Mouse (Mus musculus): ENCODE measurements at regions not wholly inside any gene's neighbourhood (a gene's known extent, or its start where the extent isn't known, plus 50 kb on each side); places are given as distances from the start of the nearest gene placed in this dataset.
"Not testable (repeated sequence)": the region's sequence is repeated elsewhere in the genome, so short reads cannot be mapped to it uniquely, and the experiment has no call there.

DNA sequence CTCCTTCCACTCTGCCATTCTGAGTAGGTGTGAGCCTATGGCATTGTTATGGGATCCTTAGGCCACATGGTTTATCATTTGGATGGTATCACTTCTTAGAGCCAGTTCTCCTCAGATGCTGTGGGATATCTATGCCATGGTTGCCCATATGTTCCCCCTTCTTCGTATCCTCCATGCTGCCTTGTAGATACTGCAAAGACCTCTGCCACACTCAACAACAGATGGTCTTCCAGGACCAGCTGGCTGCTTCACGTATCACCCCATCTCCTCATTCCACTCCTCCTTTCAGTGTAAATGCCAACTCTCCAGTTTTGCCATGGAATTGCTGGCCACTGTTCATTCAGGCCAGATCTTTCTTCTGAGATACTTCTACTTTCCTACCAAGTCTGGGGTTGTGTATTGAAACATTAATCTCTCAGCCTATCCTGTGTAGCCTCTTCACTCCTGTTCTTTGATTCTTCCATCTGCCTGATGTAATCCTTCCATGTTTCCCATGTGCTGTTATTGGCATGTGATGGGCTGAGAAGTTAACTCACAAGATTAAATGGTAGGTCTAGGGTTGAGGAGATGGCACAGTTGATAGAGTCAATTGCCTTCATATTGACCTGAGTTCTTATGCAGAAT lies 368.7 kb upstream of the Klhl29 start:
- no peaks in the 10 kb centered on the region for H3K4me1 ChIP-seq (ENCODE audit: control insufficient read depth, insufficient read depth, low read length)
- H3K4me3 ChIP-seq (ENCODE audit: insufficient read depth, low read length), result no peak overlapping the region
- no peak for TF ChIP-seq POLR2A (IDR thresholded peaks at IDR 0.05; ENCODE audit: low read depth, low read length)
- no peak for TF ChIP-seq CTCF (IDR thresholded peaks at IDR 0.05; ENCODE audit: borderline replicate concordance, insufficient read depth, low read length)
- H3K27ac ChIP-seq (ENCODE audit: insufficient read depth, low read length), result no peak overlapping the region

DNA sequence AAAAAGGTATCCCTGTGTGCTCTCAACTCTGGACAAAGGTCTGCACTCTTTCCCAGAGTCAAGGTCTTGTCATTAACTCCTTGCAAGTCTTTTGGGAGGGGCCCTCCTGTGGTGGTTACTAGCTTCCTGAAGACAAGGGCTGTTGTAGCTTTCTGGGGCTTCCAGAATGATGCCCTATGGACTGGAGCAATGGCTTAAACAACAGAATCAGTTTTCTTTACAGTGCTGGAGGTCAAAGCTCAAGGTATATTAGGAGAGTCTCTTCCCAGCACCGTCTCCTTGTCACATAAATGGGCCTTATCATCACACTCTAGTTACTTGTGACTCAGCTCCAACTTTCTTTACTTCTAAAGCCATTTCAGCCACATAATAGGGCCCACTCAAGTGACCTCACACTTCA lies 360.6 kb upstream of the Klhl29 start:
- H3K27ac ChIP-seq (ENCODE audit: insufficient read depth, low read length), result no peak overlapping the region

DNA sequence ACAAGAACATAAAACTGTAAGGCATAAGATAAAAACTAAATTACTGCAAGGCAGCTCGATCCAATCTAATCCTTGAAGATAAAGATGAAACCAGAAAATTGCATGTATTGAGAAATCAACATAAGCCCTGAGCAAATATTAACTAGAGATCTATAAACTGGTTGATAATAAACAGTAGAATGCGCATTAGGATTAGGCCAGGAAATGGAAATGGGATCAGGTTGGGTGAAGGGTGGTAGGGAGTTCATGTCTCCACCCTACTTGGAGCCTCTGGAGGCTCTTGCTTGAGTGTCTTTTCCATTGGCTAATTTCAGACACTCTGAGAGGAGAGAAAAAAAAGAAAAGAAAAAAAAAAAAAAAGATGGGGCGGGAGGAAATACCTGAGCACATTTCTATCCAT lies 359.4 kb upstream of the Klhl29 start:
- Histone ChIP-seq H3K27ac (ENCODE audit: insufficient read depth, low read length) (no peak overlapping the region), H3K4me1 (ENCODE audit: control insufficient read depth, insufficient read depth, low read length) (no peaks in the 10 kb centered on the region), H3K4me3 (ENCODE audit: insufficient read depth, low read length) (no peak overlapping the region)
- TF ChIP-seq CTCF (IDR thresholded peaks at IDR 0.05; ENCODE audit: borderline replicate concordance, insufficient read depth, low read length) (no peak), POLR2A (IDR thresholded peaks at IDR 0.05; ENCODE audit: low read depth, low read length) (no peak)

More for the DNA sequence above, 360.6 kb upstream of the Klhl29 start:
- no peak for TF ChIP-seq POLR2A (IDR thresholded peaks at IDR 0.05; ENCODE audit: low read depth, low read length)
- TF ChIP-seq CTCF (IDR thresholded peaks at IDR 0.05; ENCODE audit: borderline replicate concordance, insufficient read depth, low read length), result no peak
- H3K4me3 ChIP-seq (ENCODE audit: insufficient read depth, low read length), result no peak overlapping the region
- H3K4me1 ChIP-seq (ENCODE audit: control insufficient read depth, insufficient read depth, low read length), result no peaks in the 10 kb centered on the region

DNA sequence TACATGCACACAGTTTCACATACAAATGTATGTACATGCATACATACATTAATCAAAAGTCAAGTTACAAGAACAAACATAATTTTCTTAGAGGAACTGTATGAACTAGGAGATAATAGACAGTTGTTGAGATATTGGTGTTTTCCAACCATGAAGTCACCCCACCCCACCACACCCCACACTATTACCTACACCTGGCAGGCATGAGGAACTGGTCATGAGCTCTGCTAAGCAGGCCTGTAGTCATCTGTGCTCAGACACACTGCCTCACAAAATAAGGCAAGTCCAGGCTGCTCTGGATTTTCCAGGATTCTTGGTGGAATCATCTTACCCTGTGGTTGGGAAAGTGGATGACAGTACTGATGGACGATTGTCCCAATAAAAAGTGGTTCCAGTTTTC lies 347.6 kb upstream of the Klhl29 start:
- Histone ChIP-seq H3K27ac (ENCODE audit: insufficient read depth, low read length) (no peak overlapping the region), H3K4me1 (ENCODE audit: control insufficient read depth, insufficient read depth, low read length) (no peaks in the 10 kb centered on the region), H3K4me3 (ENCODE audit: insufficient read depth, low read length) (no peak overlapping the region)
- TF ChIP-seq CTCF (IDR thresholded peaks at IDR 0.05; ENCODE audit: borderline replicate concordance, insufficient read depth, low read length) (no peak), POLR2A (IDR thresholded peaks at IDR 0.05; ENCODE audit: low read depth, low read length) (no peak)

DNA sequence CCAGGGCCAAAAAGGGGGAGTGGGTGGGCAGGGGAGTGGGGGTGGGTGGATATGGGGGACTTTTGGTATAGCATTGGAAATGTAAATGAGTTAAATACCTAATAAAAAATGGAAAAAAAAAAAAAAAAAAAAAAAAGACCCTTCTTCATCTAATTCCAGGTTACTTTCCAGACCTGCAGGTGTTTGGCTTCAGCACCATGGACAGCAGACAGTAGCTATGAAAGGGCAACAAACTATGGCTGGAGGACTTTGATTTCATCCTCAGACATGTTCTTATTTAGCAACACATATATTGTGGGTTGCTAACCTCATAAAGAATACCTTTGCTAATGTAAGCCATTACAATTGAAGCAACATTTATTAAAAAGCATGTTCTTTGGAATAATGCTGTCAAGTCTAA lies 342.0 kb upstream of the Klhl29 start:
- not testable (repeated sequence) for H3K4me1 ChIP-seq (ENCODE audit: control insufficient read depth, insufficient read depth, low read length); H3K27ac ChIP-seq (ENCODE audit: insufficient read depth, low read length); H3K4me3 ChIP-seq (ENCODE audit: insufficient read depth, low read length)

DNA sequence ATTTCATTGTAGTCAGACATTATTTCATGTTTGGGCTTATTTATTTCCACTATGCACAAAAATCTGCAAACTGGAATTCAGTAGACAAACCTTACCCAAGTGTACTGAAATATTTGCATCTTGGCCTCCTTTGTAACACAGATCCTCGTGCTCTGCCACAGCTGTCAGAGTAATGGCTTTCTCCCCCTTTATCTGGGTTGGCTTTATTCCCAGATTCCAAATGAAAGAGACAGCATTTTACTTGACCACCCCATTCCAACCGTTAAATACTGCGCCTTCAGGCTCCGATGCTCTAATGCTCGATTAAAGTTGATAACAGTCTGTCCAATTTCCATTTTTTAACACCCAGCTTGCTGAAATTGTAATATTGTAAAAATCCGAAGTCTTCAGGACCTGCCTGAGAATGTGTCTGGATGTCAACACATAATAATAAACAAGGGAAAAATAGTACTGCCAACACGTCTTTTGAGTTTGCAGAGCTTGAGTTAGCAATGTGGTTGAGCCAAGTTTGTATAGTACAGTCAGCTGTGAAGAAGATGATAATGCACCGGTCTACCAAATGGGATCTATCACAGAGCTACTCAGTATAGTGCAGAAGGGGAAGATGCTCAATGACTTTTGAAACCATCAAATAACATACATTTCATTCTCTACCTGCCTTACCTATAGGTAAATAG lies 323.4 kb upstream of the Klhl29 start:
- no peak for TF ChIP-seq CTCF (IDR thresholded peaks at IDR 0.05; ENCODE audit: borderline replicate concordance, insufficient read depth, low read length)
- TF ChIP-seq POLR2A (IDR thresholded peaks at IDR 0.05; ENCODE audit: low read depth, low read length), result no peak
- no peak overlapping the region for H3K4me3 ChIP-seq (ENCODE audit: insufficient read depth, low read length)
- H3K27ac ChIP-seq (ENCODE audit: insufficient read depth, low read length), result no peak overlapping the region
- no peaks in the 10 kb centered on the region for H3K4me1 ChIP-seq (ENCODE audit: control insufficient read depth, insufficient read depth, low read length)

DNA sequence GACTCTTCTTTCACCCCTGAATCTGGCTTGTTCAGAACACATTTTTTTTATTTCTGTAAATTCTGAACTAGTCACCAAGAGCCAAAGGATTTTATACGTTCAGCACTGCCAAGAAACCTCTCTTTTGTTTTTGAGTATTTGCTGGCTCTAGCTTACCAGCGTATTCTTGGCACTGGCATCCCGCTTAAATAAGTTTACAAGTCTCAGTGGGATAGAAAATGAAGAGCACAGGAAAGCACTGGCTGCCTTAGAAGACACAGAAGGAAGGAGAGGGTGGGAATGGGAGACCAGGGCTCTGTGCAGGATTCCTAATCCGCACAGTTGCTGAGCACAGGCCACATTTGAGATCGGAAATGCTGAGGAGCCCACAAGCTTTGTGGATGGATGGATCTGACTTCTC lies 306.7 kb upstream of the Klhl29 start:
- TF ChIP-seq POLR2A (IDR thresholded peaks at IDR 0.05; ENCODE audit: low read depth, low read length) (no peak), CTCF (IDR thresholded peaks at IDR 0.05; ENCODE audit: borderline replicate concordance, insufficient read depth, low read length) (no peak)
- Histone ChIP-seq H3K27ac (ENCODE audit: insufficient read depth, low read length) (no peak overlapping the region), H3K4me3 (ENCODE audit: insufficient read depth, low read length) (no peak overlapping the region), H3K4me1 (ENCODE audit: control insufficient read depth, insufficient read depth, low read length) (no peaks in the 10 kb centered on the region)

DNA sequence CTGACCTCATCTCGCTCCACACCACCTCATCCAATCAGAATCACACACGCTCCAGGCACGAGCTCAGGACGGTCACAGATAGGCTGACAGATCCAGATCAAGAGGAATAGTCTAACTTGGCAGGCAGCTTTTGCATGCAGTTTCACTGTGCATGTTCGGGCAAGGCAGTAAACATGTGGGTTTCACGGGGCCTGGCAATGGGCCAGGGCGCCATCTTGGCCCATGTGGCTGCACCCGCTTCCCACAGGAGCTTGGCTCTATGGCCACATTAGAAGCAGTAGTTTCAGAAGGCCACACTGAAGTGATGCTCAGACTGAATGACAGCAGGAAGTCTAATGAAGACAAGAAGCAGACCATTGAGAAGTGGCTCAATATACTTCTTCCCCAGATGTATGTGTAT lies 302.6 kb upstream of the Klhl29 start:
- not testable (repeated sequence) for H3K4me3 ChIP-seq (ENCODE audit: insufficient read depth, low read length); H3K27ac ChIP-seq (ENCODE audit: insufficient read depth, low read length); H3K4me1 ChIP-seq (ENCODE audit: control insufficient read depth, insufficient read depth, low read length)

DNA sequence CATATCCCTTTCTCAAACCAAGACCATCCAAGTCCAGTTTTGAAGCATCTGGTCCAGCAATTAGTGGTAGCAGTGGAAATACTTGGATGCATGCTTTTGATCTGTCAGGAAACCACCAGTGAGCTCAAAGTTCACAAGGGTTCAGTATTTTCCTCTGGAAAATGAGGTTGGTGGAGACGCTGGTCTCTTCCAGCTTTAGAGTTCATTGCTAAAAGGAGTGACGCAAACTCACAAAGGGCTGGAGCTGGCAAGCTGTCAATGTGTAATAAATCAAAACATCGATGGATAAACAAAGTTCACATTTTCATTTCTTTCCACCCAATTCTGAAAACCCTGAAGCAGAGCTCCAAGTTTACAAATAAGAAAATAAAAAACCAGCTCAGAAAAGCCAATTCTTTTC lies 293.0 kb upstream of the Klhl29 start:
- no peak overlapping the region for H3K4me3 ChIP-seq (ENCODE audit: insufficient read depth, low read length)
- H3K27ac ChIP-seq (ENCODE audit: insufficient read depth, low read length), result no peak overlapping the region
- TF ChIP-seq CTCF (IDR thresholded peaks at IDR 0.05; ENCODE audit: borderline replicate concordance, insufficient read depth, low read length) (no peak), POLR2A (IDR thresholded peaks at IDR 0.05; ENCODE audit: low read depth, low read length) (no peak)
- H3K4me1 ChIP-seq (ENCODE audit: control insufficient read depth, insufficient read depth, low read length), result no peaks in the 10 kb centered on the region

DNA sequence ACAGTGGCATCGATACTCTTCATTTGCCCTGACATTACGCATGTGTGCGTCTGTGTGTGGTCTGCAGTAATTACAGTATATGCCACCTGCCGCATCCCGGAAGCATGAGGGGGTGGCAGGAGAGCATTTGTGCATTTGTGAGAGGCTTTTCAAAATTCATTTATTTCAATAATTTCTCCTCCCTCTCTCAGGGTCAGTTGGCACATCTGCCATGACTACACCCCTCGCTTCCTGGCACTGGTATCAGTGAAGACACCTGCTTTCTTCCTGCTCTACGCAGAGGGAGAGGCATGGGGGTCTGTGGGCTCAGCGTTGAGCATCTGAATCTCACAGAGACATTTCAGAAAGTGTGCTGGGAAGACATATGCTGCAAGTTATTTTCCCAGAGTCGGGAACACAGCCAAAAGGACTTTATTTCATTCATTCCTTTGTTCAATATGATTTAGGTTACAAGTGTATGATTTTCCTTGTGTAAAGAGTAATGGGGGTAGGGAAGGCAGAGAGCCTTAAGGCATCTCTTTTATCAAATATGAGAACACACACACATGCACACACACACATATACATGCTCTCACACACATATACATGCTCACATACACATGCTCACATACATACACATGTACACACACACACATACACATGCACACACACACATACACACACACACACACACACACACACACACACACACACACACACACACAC lies 262.2 kb upstream of the Klhl29 start:
- Histone ChIP-seq H3K27ac (ENCODE audit: insufficient read depth, low read length) (no peak overlapping the region), H3K4me3 (ENCODE audit: insufficient read depth, low read length) (no peak overlapping the region)

More for the DNA sequence above, 262.2 kb upstream of the Klhl29 start:
- no peak for TF ChIP-seq POLR2A (IDR thresholded peaks at IDR 0.05; ENCODE audit: low read depth, low read length)
- no peak for TF ChIP-seq CTCF (IDR thresholded peaks at IDR 0.05; ENCODE audit: borderline replicate concordance, insufficient read depth, low read length)
- no peaks in the 10 kb centered on the region for H3K4me1 ChIP-seq (ENCODE audit: control insufficient read depth, insufficient read depth, low read length)
